Mouse (Mus musculus) frontal cortex, adult 2 months (tissue): ENCODE measurements around the gene Klf6. TPM values are rescaled to one million over a fixed set of nuclear protein-coding genes. Genes with fewer than 3 reads are reported as not detected.

Source experiments
- DNase-seq, 2 experiments: peaks; one replicate each; pipeline ENCODE4 v3.0.0; 2022; ENCODE audit warnings: low spot score in 1 of 2; ENCODE audit errors: extremely low spot score in 1 of 2
- polyA plus RNA-seq: library from polyadenylated mRNA; depleted of rRNA; stranded (reverse); fragments of >200 nt; gene quantifications from 2 replicates; pipeline ENCODE4 v1.2.3, GENCODE M21; 2012

The Klf6 gene
- polyA plus RNA-seq, 1 experiment = 20.9 TPM

- DNase-seq = no peak
Measured at GRCm38 (mm10) chr13:5895851-5896250, 34.6 kb downstream of the Klf6 start.

- no peak for DNase-seq
Measured at GRCm38 (mm10) chr13:5897176-5897959, 36.1 kb downstream of the Klf6 start.

- DNase-seq = no peak
Measured at GRCm38 (mm10) chr13:5899021-5899420, 37.7 kb downstream of the Klf6 start.

- DNase-seq = no peak
Measured at GRCm38 (mm10) chr13:5899641-5900040, 38.4 kb downstream of the Klf6 start.

- DNase-seq = no peak
Measured at GRCm38 (mm10) chr13:5913201-5913600, 51.9 kb downstream of the Klf6 start.

GRCm38 (mm10) chr13:5917360-5917759, 56.1 kb downstream of the Klf6 start:
- no peak for DNase-seq

GRCm38 (mm10) chr13:5919966-5920365, 58.7 kb downstream of the Klf6 start:
- no peak for DNase-seq
